Mouse (Mus musculus) mature B cell (primary cell): ENCODE results near the gene 1700034J05Rik.

Experiments
- in situ Hi-C: fragments of 300-500 bp; cut with MboI; formaldehyde crosslinking; loops from 2 replicates; pipeline ENCODE4 v1.14.3; 2019

The 1700034J05Rik gene

DNA sequence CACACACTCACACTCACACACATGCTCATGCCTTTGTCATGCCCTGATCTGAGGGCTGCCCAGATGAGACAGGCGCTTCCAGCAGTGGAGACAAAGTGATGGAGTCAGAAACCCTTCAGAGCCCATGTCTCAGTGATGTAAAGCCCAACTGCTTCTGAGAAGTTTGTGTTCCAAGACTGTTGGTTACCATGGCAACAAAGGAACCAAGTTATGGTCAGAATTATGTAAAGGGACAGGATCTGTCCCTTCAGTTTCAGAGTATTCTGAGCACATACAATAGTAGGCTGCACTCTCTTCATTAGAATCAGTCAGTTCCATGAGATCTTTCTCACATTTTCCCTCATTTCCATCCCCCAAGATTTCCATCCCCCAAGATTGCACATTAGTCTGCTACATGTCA lies at the start of gene 1700034J05Rik:
Gene 1700034J05Rik, minus strand, starts transcription at position 165 of the 400 bp plus-strand sequence.
- in situ Hi-C loops = no loop called here

DNA sequence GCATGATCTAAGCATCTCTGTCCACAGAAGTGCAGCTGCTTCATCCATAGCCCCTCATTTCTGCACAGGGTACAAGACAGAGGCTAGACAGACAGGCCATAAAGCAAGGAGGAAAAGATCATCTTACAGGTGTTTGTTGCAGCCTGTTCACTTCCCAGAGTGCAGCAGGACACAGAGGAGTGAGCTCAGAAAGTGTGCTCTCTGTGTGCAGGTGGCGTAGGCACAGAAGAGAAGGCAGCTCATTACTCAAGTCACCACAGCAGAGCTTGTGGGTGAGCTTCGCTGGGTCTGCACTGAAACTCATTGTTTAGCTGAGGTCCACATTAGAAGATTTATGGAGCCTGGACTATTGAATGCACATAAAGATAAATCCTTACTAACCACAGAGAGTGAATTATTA lies 45.5 kb upstream of the 1700034J05Rik start:
- in situ Hi-C loops = loop anchor here (10.0 to 25.0 kb wide), 2 partner anchors 115 to 238 kb away; no protein-coding TSS in a partner anchor

DNA sequence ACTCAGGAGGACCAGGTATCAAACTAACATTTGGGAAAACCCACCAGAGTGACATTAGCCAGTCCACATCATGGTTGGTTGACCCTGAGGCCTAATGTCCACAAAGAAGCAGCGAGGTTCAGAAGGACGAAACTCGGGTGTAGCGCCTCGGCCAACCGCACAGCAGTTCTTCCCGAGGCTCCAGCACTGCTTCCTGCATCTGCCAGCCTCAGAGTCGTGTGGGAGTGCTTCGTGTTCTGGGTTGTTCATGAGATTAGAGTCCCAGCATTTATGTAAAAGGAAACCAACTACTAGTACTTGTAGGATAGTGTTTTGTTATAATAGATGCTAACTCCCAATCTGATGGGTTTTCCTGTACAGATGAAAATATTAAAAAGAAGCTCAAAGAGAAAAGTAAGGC lies 45.1 kb upstream of the 1700034J05Rik start:
- in situ Hi-C loops = no loop called here

DNA sequence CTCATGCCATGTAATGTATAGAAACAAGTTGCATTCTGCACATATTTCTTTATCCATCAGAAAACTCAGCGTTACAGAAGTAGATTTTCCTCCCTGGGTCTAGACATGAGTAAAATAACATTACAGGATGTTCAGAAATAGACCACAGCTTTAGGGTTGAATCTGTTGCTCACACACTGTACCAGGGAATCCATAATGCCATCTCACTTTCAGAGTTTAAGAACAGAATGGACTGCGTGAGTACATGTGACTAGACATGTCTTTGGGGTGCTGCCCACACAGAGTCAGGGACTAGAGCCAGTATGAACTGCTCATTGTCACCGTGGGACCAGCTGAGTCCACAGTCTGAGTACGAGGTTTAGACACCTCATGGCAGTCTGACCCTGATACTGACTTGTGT lies 44.5 kb upstream of the 1700034J05Rik start:
- in situ Hi-C loops = no loop called here

DNA sequence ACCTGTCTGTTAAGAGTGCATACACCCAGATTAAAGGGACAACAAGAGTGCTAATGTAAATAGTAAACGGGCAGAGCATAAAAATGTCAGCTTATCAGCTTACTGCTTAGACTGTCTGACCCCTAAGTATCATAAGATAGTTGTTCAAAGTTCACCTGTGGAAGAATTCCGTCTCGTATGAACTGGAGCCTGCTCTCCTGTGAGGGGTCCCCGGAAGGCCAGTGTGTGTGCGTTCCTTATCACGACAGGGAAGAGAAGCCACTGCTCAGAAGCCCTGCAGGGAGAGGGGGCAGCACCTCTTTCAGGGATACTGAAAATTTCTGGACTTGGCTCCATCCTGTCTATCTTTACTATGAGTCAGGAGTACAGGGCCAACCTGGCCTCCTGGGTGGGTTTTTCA lies 42.8 kb upstream of the 1700034J05Rik start:
- in situ Hi-C loops = no loop called here

DNA sequence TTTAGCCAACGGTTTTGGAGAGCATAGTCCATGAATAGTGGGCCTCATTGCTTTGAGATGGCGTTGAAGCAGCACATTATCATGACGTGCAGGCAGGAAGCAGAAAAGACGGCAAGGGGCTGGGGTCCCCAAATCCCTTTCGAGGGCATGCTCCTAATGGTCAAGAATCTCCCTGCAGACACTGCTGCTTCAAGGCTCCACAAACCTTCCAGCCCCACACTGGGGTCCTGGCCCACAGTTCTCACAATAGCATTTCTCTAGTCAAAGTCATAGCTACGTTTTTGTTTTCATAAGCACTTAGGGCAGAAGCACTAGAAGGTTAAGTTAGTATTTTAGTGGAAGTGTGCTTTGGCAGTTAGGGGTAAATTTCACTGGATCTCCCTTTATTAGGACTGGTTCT lies 41.7 kb upstream of the 1700034J05Rik start:
- in situ Hi-C loops = no loop called here

DNA sequence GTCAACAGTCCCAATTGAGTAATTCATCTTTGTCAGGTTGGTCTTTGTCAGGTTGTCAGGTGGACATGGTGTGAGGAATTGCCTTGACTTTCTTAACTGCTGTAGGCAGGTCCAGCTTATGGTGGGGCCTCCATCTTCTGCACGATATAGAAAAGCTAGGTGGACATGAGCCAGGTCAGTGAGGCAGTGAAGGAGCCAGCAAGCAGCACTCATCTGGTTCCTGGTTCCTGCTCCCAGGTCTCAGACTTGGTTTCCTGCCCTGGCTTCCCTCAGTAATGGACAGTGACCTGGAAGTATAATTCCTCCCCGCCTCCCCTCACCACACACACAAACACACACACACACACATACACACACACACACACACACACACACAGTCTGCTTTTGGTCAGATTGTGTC lies 41.2 kb upstream of the 1700034J05Rik start:
- in situ Hi-C loops = no loop called here

DNA sequence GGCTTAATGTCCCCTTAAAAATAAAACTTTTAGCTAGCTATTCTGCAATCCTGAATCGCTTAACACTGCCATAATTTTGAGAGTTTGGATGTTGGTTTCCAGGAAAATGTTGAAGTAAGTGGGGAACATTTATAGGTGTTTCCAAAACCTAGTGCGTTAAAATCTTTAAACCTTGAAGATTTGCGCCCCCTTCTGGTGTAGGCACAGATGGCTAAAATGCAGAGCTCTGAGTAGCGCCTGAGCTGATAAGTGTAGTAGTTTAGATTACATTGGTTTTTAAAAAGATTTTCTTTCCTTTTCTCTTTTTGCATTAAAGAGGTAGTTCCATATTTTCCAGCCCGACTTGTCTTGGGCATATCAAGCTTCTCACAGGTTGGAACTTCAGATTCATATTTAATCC lies 40.0 kb upstream of the 1700034J05Rik start:
- in situ Hi-C loops = no loop called here

DNA sequence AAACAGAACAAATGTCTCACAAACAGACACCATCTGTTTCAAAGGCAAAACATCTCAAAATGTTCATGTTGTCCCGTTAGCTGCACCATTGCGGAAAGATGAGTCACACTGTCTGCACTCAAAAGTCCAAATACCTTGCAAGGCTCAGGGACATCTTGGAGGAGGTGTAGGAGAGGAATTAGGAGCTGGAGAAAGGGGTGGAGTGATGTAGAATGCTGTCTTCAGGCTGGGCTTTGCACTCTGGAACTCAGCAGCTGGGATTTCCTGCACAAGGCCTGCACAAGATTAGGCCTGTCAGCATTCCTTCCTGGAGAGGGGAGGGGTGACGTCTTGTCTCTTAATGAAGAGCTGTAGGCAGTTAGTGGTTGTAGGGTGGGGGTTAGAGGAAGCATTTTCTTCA lies 30.3 kb upstream of the 1700034J05Rik start:
- in situ Hi-C loops = no loop called here

DNA sequence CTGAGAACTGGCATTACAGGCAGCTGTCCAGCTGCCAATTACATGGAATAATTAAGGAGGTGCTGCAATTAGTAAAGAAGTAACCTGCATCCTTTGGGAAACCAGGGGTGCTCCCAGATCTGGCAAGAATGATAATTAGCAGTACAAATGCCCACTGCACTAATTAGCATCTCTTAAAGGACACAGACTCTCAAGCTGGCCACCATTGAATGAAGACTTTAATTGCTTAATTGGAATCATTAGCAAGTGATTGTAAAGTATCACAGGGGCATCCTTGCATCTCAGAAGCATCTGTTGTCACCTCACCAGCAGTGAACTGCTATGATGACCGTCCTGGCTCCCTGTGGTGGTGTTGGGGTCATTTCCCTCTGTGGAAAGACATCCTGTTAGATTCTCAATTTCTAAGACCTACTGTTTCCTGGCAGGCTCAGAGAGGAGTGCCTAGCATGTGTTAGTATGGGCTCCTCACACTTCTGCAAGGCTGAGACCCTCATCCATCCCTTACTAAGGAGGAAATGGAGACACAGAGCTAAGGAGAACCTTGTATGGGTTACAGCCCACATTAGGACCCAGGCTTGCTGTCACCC lies 27.1 kb upstream of the 1700034J05Rik start:
- in situ Hi-C loops = no loop called here

DNA sequence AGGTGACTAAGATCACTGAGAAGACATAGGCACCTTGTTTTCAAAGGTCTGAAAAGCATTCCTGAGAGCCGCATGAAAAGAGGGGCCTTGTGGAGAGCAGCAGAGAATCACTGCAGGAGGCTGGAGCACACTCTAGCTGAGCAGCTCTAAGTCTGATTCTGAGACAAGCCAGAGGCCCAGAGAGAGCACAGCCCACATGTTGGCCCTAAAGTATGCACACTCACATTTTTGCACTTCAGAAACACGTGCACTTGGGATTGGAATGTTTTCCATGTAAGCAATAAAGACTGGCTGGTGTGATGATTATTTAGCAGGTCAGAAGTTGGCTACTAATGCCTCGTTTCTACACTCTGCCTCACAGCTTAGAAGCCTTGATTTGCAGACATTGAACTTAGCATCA lies 25.7 kb upstream of the 1700034J05Rik start:
- in situ Hi-C loops = no loop called here

DNA sequence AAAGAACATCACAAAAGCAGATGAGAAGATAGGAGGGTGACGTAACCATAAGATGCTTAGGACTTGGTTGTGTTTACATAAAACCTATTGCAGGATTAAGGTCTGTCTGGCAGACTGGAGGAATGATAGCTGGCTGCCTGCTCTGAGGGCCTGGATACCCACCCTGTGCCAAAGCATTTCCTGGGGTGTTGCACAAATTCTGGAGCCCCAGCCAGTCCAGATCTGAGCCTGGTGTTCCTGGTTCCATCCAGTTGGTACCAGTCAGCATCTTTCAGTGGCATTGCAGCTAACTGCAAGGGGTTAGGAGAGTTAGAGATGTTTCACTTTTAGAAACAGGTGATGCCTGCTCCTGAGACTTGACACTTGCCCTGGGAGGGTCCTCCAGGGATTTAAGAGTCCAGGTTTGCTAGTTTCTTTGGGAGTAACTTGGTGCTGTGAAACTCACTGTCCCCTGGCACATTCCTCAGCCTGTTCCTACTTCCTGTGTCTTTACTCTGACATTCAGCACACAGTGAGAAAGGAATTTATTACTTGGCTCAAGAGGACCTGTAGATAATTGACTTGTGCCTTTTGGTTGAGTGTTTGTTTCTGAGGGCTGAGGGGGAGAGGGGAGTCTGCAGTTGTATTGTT lies 25.0 kb upstream of the 1700034J05Rik start:
- in situ Hi-C loops = no loop called here

DNA sequence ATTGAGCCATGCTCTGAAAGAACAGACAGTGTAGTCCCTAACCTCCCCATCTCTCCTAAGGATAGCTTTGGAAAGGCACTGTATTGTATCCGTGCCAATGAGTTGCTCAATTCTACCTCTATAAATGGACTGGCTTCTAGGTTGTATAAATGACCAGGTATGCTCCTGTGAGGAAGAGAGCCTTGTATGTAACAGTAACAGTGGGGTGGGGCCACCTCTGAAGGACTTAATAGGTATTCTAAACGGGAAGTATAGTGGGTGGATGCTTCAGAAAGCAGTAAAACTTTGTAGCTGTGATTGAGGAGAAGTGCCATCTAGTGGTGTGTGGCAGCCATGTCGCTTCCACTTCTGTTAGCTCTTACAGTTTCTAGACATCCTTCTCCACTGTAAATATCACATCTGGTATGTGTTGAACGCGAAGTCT lies 24.5 kb upstream of the 1700034J05Rik start:
- in situ Hi-C loops = no loop called here

DNA sequence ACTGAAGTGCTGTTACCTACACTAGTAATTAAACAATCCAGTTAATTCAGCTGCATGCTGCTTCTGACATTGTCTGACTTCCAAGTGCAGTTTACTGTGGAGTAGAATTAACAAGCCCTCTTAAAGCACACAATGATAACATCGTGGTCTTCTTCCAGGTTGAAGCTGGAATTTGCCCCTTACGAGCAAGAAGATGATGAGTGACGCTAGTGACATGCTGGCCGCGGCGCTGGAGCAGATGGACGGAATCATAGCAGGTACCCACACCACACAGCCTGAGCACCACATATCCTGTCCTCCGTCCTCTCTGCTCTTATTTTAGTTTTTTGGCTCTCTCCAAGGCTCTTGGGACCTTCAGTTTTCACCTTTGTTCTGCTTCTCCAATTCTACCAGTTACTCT lies 22.2 kb upstream of the 1700034J05Rik start:
- in situ Hi-C loops = no loop called here

DNA sequence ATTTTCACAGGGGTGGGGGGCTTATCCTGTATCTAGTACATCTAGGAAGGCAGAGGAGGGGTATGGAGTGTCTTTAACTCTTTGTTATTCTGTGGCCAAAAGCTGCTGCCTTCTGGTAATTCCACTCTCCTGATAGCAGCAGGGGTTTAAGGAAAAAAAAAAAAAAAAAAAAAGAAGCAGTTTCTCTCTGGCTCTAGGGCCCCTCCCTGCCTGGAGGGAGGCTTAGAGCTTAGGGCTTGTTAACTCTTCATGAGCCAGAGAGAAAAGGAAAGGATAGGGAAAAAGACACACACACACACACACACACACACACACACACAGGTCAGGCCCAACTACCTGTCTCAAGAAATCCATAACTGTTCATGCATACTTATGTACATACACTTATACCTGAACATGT lies 19.6 kb upstream of the 1700034J05Rik start:
- in situ Hi-C loops = no loop called here

DNA sequence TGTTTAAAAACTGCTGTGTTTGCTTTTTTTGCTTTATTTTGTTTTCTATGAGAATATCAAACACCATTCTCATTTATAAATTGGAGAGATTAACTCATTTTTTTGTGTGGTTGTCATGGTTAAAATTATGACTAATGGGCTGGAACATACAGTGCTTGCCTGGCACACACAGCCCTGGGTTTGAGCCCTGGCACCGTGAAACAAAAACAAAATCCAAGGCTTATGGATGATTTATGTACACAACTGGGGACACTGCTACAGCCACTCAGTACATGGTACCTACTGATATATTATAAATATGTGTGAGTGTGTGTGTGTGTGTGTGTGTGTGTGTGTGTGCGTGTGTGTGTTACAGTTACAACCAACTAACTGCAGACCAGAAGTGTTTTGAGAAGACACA lies 19.2 kb upstream of the 1700034J05Rik start:
- in situ Hi-C loops = no loop called here

DNA sequence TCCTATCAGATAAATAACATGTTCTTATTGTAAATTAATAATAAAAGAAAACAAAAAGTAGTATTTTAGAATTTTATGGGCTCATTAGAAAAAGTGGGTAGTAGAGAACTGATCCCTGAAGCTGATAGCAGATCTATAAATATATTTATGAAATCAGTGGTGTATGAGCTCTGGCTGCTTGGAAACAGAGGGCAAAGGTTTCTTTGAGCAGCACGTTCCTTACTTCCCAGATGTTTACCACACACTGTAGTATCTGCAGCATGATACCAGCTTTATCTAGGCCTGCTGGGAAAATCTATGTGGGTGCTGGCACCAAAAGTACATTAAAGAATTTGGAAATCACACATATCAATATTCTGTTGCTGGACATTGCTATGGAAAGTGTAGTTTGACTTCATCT lies 18.5 kb upstream of the 1700034J05Rik start:
- in situ Hi-C loops = no loop called here

DNA sequence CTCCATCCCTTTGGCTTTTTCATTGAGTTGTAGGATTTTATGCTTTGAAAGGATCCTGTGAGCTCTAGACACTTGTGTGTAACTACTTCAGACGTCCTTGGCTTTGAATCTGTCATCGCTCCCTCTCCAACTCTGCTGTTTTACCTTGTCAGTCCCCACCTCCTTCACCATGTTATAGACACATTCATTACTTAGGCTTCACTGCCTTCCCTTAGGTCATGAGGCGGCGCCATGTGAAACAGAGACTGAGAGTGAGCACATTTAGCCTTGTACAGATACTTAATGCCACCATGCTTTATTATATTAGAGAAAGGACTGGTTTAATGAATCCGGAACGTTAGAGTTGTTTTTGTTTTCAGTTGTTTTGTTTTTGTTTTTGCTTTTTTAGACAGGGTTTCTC lies 17.8 kb upstream of the 1700034J05Rik start:
- in situ Hi-C loops = no loop called here

DNA sequence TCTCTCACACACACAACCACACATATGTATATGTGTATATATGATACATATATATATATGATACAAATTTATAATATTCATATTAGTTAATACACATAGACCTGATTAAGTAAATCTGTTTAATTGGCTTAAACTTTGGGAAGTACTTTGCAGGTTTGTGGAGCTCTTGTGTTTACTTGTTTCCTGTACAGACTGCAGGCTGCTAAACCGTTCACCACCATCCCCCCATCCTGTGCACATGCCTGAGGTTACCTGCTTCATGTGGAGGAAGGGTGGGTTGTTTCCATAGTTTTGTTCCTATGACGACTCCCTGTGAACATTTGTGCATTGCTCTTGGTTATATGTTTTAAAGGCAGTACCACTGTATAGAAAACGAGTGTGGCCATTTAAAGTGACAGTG lies 17.1 kb upstream of the 1700034J05Rik start:
- in situ Hi-C loops = no loop called here

DNA sequence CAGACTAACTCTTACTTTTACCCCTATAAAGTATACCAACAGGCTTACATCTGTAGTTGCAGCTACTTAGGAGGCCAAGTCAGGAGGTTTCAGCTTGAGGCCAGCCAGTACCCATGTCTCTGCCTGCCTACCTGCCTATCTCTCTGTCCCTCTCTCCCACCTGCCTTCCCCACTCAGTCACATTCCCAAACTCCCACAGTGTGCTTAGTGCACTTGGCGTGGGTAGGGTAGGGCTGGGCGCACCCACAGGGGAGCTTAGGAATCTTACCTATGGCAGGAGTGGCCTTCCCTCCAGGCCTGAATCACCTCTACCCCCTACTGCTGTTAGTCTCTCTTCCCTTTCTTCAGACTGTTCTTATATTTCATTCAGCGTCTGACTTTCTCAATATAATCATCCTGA lies 16.6 kb upstream of the 1700034J05Rik start:
- in situ Hi-C loops = no loop called here

DNA sequence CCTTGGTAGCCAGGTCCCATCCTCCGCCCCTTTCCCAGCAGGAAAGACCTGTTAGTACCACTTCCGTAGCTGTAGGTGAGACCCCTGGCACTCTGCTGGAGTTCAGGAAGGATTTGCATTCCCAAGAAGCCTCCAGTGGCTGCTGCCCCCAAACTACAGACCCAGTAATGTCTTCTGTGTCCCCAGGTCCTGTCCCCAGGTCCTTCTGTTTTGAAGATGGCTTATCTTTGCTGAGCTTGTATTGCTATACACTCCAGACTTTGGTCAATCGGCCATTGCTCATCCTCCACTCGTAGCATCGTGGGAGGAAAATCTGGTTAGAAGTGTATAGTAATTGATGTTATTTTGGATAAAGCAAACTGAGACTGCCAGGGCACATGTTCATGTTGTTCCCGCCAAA lies 13.6 kb upstream of the 1700034J05Rik start:
- in situ Hi-C loops = no loop called here

DNA sequence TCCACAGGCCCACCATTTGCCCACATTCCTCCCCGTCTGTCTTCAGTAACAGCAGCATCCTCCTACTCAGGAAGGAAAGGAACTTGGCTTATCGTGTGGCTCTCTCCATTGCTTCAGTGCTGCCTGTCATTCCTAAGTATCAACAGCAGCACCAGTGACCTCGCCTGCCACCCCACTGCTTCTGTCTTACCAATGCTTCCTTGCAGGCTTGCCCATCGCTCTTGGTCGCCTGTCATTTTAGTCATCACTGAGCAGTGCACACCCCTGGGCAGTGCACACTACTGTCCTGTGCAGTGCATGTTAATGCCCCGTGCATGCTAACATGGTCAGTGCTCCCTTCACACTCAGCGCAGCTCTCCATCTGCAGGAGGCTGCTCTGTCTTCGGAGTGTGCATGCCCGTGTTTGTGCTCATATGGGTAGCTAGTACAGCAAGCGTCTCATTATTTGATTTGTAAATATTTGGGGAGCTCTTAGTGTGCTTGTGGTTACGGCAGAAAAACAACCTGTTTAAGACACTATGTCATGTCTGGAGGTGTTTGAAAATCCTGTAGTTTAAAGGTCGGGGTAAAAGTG lies 12.3 kb upstream of the 1700034J05Rik start:
- in situ Hi-C loops = no loop called here

DNA sequence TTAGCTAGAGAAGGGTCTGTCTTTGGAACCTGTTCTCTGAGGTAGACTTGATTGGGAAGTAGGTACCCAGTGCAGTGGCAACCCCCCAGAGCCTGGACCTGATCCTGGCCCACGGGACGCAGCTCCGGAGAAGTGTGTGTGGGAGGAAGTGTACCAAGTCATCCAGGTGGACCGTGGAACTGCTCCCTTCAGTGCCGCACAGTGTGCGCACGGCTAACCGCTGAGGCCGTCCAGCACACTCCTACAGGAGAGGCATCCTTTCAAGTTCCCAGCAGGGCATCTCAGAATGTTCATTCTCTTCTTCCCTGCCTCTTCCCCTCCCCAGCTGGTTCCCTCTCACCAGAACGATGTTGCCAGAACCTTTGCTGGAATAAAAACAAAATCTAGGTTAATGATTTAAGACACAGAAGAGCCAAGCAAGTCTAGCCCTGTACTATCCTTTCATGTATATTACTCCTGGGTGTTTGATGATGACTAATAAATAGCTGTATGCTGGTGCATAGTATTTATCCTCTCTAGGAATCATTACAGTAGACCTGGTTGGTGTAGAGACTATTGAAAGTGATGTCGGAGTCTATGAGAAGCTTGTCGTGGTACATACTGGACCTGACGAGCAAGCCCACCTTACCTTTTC lies 11.0 kb upstream of the 1700034J05Rik start:
- in situ Hi-C loops = no loop called here
